Mouse (Mus musculus) small intestine, adult 2 months (tissue): ENCODE measurements at regions not wholly inside any gene's neighbourhood (a gene's known extent, or its start where the extent isn't known, plus 50 kb on each side); places are given as distances from the start of the nearest gene placed in this dataset.

ENCODE experiments used
- H3K27ac ChIP-seq: fragments of 200-500 bp; 2 replicates; pipeline ENCODE4 v1.5.1; 2012; ENCODE audit warnings: low read depth, low read length, control low read depth, inconsistent platforms; ENCODE audit not compliant: insufficient read depth
- H3K27me3 ChIP-seq: fragments of 200-500 bp; 2 replicates; pipeline ENCODE4 v1.6.1; 2012; ENCODE audit warnings: mild to moderate bottlenecking, moderate library complexity, low read length, inconsistent platforms; ENCODE audit not compliant: control insufficient read depth, insufficient read depth
- H3K36me3 ChIP-seq: fragments of 200-500 bp; 2 replicates; pipeline ENCODE4 v1.6.1; 2012; ENCODE audit warnings: mild to moderate bottlenecking, low read length, control low read depth, inconsistent platforms; ENCODE audit not compliant: control insufficient read depth, insufficient read depth
- H3K4me1 ChIP-seq: fragments of 200-500 bp; 2 replicates; pipeline ENCODE4 v1.6.1; 2012; ENCODE audit warnings: low read length, inconsistent platforms, mixed read lengths; ENCODE audit not compliant: control insufficient read depth, insufficient read depth, insufficient read length
- H3K4me3 ChIP-seq: fragments of 200-500 bp; 2 replicates; pipeline ENCODE4 v1.5.1; 2012; ENCODE audit warnings: low read depth, mild to moderate bottlenecking, control low read depth, inconsistent platforms, low read length, moderate library complexity
- CTCF ChIP-seq: fragments of 200-500 bp; IDR thresholded peaks from 2 replicates; pipeline ENCODE4 v1.5.1; 2012; ENCODE audit warnings: low read depth, mild to moderate bottlenecking, control low read depth, inconsistent platforms, low read length, moderate library complexity, mixed read lengths; ENCODE audit not compliant: insufficient replicate concordance, insufficient read length; ENCODE audit errors: extremely low read depth
- POLR2A ChIP-seq: fragments of 200-500 bp; IDR thresholded peaks from 2 replicates; pipeline ENCODE4 v1.6.1; 2012; ENCODE audit warnings: low read depth, mild to moderate bottlenecking, control low read depth, inconsistent platforms, low read length, moderate library complexity
- WGBS: fragments of 180-500 bp; shearing (Covaris S2); methylation state at CpG from one replicate; pipeline ENCODE4 v1.1.7; 2018; 5-methylcytosine and 5-hydroxymethylcytosine counted together

DNA sequence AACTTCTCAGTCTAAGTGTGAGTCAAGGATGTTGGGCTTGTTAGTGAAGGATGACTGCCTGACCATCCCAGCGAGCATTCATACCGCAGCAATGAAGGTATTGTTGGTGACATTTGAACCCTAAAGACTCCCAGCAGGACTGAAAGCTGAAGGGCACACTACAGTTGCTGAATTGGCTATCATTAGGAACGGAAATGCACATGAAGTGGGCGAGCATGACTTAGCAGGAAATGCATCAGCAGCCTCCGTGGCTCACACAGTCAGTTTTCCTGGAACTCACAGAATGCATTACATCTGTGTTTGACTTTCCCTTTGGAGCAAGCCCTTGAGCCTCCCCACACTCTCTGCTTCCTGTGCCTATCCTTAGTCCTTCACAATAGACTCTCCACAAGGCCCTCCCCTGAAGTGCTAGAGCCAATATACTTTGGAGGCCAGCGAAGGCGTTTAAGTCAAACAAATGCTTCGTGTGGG is 63.9 kb downstream of the Tmco5 start:
- Histone ChIP-seq H3K4me1 (peaks cover 2% of the 10 kb centered on the region; the same call in 1 of the 2 replicates), H3K36me3 (no peaks in the 10 kb centered on the region), H3K27ac (no peak overlapping the region), H3K27me3 (no peaks in the 10 kb centered on the region), H3K4me3 (no peak overlapping the region)
- TF ChIP-seq POLR2A: no peak
- TF ChIP-seq CTCF: no peak
- WGBS: 50% methylated on average over 8 of the region's 8 CpGs

DNA sequence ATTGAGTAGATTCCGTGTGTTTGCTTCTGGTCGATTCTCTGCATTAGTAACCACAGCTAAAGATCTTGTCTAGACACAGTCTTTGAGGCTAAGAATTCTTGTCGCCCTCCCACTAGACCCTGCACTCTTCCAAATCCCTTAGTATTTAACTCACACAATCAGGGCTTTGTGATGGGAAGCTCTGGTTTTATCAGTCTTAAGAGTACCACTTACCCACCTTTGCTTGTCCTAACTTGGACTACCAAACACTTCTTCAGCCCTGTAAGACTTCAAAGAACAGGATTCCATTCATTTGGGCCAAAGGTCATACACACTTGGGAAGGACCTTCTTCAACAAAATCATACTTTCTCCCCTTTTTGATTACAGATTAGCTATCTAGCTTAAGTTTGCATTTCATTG is 70.0 kb downstream of the Tmco5 start:
- no peaks in the 10 kb centered on the region for H3K4me1 ChIP-seq
- 59% methylated on average over 3 of the region's 3 CpGs for WGBS
- H3K27ac ChIP-seq: no peak overlapping the region
- H3K36me3 ChIP-seq: no peaks in the 10 kb centered on the region
- TF ChIP-seq POLR2A: no peak
- no peak for TF ChIP-seq CTCF
- no peaks in the 10 kb centered on the region for H3K27me3 ChIP-seq
- no peak overlapping the region for H3K4me3 ChIP-seq

DNA sequence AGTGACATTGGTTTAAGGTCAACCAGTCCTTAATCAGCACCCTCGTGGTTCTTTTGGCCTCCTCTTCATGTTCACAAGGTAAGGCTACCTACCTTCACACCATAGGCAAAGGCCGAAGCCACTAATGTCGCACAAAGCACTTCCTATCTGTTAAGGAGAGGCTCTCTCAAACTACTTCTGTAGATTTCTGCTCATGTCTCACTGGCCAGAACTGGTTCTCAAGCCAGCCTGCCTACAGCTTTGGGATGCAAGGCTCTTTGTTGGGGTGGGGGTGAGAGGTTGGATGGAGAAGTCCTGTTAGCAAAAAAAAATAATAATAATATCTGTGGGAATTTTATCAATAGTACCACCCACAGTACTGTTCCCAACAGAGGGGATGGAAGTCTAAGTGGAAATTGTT is 71.2 kb downstream of the Tmco5 start:
- H3K27me3 ChIP-seq: no peaks in the 10 kb centered on the region
- H3K36me3 ChIP-seq: no peaks in the 10 kb centered on the region
- no peak overlapping the region for H3K4me3 ChIP-seq
- TF ChIP-seq POLR2A: no peak
- no peak for TF ChIP-seq CTCF
- WGBS: 74% methylated on average over 3 of the region's 3 CpGs
- H3K27ac ChIP-seq: no peak overlapping the region
- H3K4me1 ChIP-seq: no peaks in the 10 kb centered on the region

DNA sequence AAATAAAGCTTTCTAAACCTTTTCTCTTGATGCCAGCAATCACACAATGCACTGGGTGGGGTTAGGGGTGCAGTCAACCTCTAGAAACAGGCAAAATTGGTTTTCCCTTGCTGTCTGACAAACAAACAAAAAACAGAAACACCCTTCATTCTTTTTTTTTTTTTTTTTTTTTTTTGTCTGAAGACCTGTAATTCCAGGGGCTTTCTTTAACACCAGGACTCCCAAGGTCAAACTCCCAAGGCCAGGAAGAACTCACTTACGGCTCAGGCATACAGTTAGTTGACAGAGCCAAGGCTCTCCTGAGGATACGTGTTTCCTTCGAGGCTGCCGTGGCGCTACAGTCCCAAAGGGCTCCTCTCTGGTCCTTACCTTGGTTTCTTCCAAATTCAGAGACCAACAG is 71.7 kb downstream of the Tmco5 start:
- H3K4me3 ChIP-seq: no peak overlapping the region
- H3K4me1 ChIP-seq: no peaks in the 10 kb centered on the region
- TF ChIP-seq POLR2A: no peak
- no peak for TF ChIP-seq CTCF
- H3K27me3 ChIP-seq: no peaks in the 10 kb centered on the region
- no peak overlapping the region for H3K27ac ChIP-seq
- 87% methylated on average over 5 of the region's 5 CpGs for WGBS
- no peaks in the 10 kb centered on the region for H3K36me3 ChIP-seq

DNA sequence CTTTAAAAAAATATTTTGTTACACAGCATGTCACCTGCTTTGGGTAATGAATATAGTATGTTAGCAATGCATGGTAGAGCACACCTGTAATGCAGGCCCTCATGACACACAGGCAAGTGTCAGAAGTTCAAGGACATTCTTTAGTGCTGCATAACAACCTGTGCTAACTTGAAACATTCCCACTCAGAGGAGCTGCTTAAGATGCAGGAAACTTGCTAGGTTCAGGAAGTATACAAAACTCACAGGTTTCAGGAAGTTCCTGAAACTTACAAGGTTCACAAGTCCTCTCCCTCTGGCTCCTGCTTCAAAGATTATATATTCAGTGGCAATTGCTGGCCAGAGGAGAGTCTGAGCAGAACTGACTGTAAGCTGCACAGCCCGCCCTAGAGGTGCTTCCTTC is 73.0 kb downstream of the Tmco5 start:
- Histone ChIP-seq H3K4me1 (no peaks in the 10 kb centered on the region), H3K27me3 (no peaks in the 10 kb centered on the region), H3K4me3 (no peak overlapping the region), H3K27ac (no peak overlapping the region), H3K36me3 (no peaks in the 10 kb centered on the region)
- TF ChIP-seq CTCF (no peak), POLR2A (no peak)
- 89% methylated on average over 1 of the region's 1 CpGs for WGBS

DNA sequence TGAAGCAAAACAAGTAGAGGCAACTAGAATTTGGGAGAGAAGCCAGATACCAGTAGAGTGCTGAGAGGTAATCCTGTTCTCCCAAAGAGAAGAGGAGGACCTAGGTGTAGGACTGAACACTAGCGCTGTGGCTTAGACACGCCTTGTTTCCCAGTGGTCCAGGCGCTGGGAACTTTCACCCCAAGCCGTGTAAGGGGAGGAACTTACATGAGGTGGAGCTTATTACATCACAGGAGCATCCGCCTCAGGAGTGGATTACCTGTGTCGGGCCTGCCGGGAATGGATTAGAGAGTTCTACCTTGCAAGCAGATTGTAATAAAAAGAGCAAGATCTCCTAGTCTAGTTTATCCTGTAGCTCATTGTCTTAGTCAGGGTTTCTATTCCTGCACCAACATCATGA is 75.8 kb downstream of the Tmco5 start:
- no peaks in the 10 kb centered on the region for H3K4me1 ChIP-seq
- H3K27ac ChIP-seq: no peak overlapping the region
- WGBS: 82% methylated on average over 7 of the region's 7 CpGs
- no peak overlapping the region for H3K4me3 ChIP-seq
- H3K36me3 ChIP-seq: no peaks in the 10 kb centered on the region
- no peaks in the 10 kb centered on the region for H3K27me3 ChIP-seq
- TF ChIP-seq CTCF: no peak
- TF ChIP-seq POLR2A: no peak

DNA sequence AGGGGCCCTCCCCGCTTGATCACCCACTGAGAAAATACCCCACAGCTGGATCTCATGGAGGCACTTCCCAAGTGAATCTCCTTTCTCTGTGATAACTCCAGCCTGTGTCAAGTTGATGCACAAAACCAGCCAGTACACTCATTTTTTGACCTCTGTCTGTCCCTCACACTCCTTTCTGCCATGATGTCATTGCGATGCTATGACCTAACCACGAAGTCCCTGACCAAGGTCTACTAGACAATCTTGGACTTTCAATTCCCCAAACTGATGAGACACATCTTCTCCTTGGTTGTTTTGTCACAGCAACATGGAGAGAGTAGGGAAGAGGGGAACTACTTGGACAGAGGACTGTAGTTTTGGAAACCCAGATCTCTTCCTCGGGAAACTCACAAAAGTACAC is 76.4 kb downstream of the Tmco5 start:
- 84% methylated on average over 4 of the region's 4 CpGs for whole genome bisulfite sequencing
- H3K36me3 ChIP-seq: no peaks in the 10 kb centered on the region
- H3K4me3 ChIP-seq: no peak overlapping the region
- TF ChIP-seq POLR2A (no peak), CTCF (no peak)
- no peak overlapping the region for H3K27ac ChIP-seq
- no peaks in the 10 kb centered on the region for H3K27me3 ChIP-seq
- no peaks in the 10 kb centered on the region for H3K4me1 ChIP-seq
